ENCODE assay signal across 8 mouse cellular contexts in the genomic region with DNA sequence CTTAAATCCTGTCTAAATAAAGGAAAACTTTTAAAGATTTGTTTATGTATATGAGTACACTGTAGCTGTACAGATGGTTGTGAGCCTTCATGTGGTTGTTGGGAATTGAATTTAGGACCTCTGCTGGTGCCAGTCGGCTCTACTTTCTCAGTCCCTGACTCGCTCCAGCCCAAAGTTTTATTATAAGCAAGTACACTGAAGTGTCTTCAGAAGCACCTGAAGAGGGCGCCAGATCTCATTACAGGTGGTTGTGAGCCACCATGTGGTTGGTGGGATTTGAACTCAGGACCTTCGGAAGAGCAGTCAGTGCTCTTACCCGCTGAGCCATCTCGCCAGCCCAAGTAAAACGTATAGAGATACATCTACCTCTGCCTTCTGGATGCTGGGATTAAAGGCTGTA. TPM values are rescaled to one million over a fixed set of nuclear protein-coding genes. Genes with fewer than 3 reads are reported as not detected.
A peak's percentile ranks its signal among the peaks of the same experiment; 100 is the strongest.
DNase-seq lines count a peak whose midpoint lies in the region; ATAC-seq and TF ChIP-seq lines count a peak whose summit lies in the region.
"Not testable (repeated sequence)": the region's sequence is repeated elsewhere in the genome, so short reads cannot be mapped to it uniquely, and the experiment has no call there.

No protein-coding gene starts in this region.

- H3K27me3 ChIP-seq in CH12.LX (replicated peaks); embryonic facial prominence, embryonic 14.5 days (replicated peaks; ENCODE audit: control insufficient read depth, insufficient read depth, low read length); lung, embryonic 15.5 days; small intestine, adult 2 months (ENCODE audit: control insufficient read depth, insufficient read depth, low read length): not testable (repeated sequence)

- not testable (repeated sequence) for H3K4me3 ChIP-seq in CH12.LX (replicated peaks in 1 of 3; ENCODE audit: low read depth in 2 of 3, low read length in 2 of 3, poor library complexity in 1 of 3); embryonic facial prominence, embryonic 14.5 days (ENCODE audit: low read depth, low read length); left cerebral cortex, adult 2 months; lung, embryonic 15.5 days; small intestine, adult 2 months (ENCODE audit: low read depth, low read length)

- H3K79me2 ChIP-seq in CH12.LX (replicated peaks; ENCODE audit: control insufficient read depth, extremely low read depth, insufficient read depth, poor library complexity, severe bottlenecking): peaks cover 53% of the 10 kb centered on the region

- not testable (repeated sequence) for ATAC-seq in embryonic facial prominence, embryonic 14.5 days (ENCODE audit: low read depth); lung, embryonic 15.5 days (ENCODE audit: borderline replicate concordance, extremely low read depth, low FRiP score, low TSS enrichment)

- TF ChIP-seq POLR2A in CH12.LX (IDR thresholded peaks at IDR 0.05; ENCODE audit: low read depth, low read length); small intestine, adult 2 months (IDR thresholded peaks at IDR 0.05; ENCODE audit: low read depth, low read length): not testable (repeated sequence)

- TF ChIP-seq EP300 in CH12.LX (IDR thresholded peaks at IDR 0.05; ENCODE audit: low read length): not testable (repeated sequence)

- H3K4me1 ChIP-seq in CH12.LX (ENCODE audit: control insufficient read depth in 1 of 2, insufficient read depth in 2 of 2): peaks cover 2 to 45% of the 10 kb centered on the region in 2 experiments; a peak in 3 of 4 replicates
- peaks cover 16% of the 10 kb centered on the region for H3K4me1 ChIP-seq in embryonic facial prominence, embryonic 14.5 days (ENCODE audit: control insufficient read depth, insufficient read depth, low read length)
- peaks cover 18% of the 10 kb centered on the region for H3K4me1 ChIP-seq in lung, embryonic 15.5 days
- H3K4me1 ChIP-seq in small intestine, adult 2 months (ENCODE audit: control insufficient read depth, insufficient read depth, insufficient read length, low read length): not testable (repeated sequence)

- 72% methylated on average over 7 of the region's 7 CpGs for WGBS in embryonic facial prominence, embryonic 14.5 days
- WGBS in lung, embryonic 15.5 days: 67% methylated on average over 7 of the region's 7 CpGs
- 73% methylated on average over 7 of the region's 7 CpGs for WGBS in small intestine, adult 2 months

- in situ Hi-C loops in CH12.LX (cut with MboI; ENCODE audit: low pct_ligation_motif_present, low pct_unique_long_range_greater_than_20kb, low sequenced_read_pairs): not testable (repeated sequence)

- TF ChIP-seq CTCF in CH12.LX (conservative IDR thresholded peaks at IDR 0.05 in 1 of 2, IDR thresholded peaks at IDR 0.05 in 1 of 2; ENCODE audit: low read depth in 2 of 2, low read length in 2 of 2): peak; percentile 26 to 57; a peak in 2 of 4 replicates
- TF ChIP-seq CTCF in left cerebral cortex, adult 2 months (IDR thresholded peaks at IDR 0.05): peak; percentile 27; the same call in 1 of the 2 replicates
- TF ChIP-seq CTCF in small intestine, adult 2 months (IDR thresholded peaks at IDR 0.05; ENCODE audit: extremely low read depth, insufficient read length, insufficient replicate concordance, low read depth, low read length): peak; percentile 27; the same call in 1 of the 2 replicates

- intact Hi-C loops in left cerebral cortex, adult 2 months (cut with DNase I): not testable (repeated sequence)

- dilution Hi-C loops in CH12.LX (cut with MboI; ENCODE audit: extremely low pct_ligation_motif_present, extremely low pct_unique_long_range_greater_than_20kb, low sequenced_read_pairs): not testable (repeated sequence)

- not testable (repeated sequence) for H3K4me2 ChIP-seq in CH12.LX (ENCODE audit: insufficient read depth, low read depth, poor library complexity, severe bottlenecking); embryonic facial prominence, embryonic 14.5 days (ENCODE audit: low read depth, low read length); lung, embryonic 15.5 days

- H3K9me3 ChIP-seq in CH12.LX (replicated peaks; ENCODE audit: low read length); embryonic facial prominence, embryonic 14.5 days (ENCODE audit: control insufficient read depth, low read length); lung, embryonic 15.5 days: not testable (repeated sequence)

- TF ChIP-seq RAD21 in CH12.LX (IDR thresholded peaks at IDR 0.05; ENCODE audit: low read depth, low read length): not testable (repeated sequence)

- H3K9ac ChIP-seq in CH12.LX (ENCODE audit: insufficient read depth, low read depth); embryonic facial prominence, embryonic 14.5 days (ENCODE audit: low read depth, low read length); lung, embryonic 15.5 days: not testable (repeated sequence)

- peak; percentile 74 for DNase-seq in CH12.LX (ENCODE audit: extremely low read depth)
- DNase-seq in brain, adult 2 months (ENCODE audit: low read depth, low spot score): peak; percentile 30
- not testable (repeated sequence) for DNase-seq in embryonic facial prominence, embryonic 14.5 days (ENCODE audit: low spot score); left cerebral cortex, adult 2 months (ENCODE audit: extremely low spot score in 1 of 2, low spot score in 2 of 2)
- peak; percentile 12 for DNase-seq in heart, postnatal 4 days
- DNase-seq in thymus, postnatal 25 days: peak; percentile 25

- H3K27ac ChIP-seq in CH12.LX (ENCODE audit: insufficient read depth, low read depth): peak overlapping the region; percentile 64
- H3K27ac ChIP-seq in embryonic facial prominence, embryonic 14.5 days (replicated peaks; ENCODE audit: low read depth, low read length): peak overlapping the region; percentile 58; the same call in 1 of the 2 replicates
- peak overlapping the region; percentile 62; the same call in 1 of the 2 replicates for H3K27ac ChIP-seq in left cerebral cortex, adult 2 months
- peak overlapping the region; percentile 56; the same call in 1 of the 2 replicates for H3K27ac ChIP-seq in lung, embryonic 15.5 days
- not testable (repeated sequence) for H3K27ac ChIP-seq in small intestine, adult 2 months (ENCODE audit: insufficient read depth, low read depth, low read length)

- H3K36me3 ChIP-seq in CH12.LX (replicated peaks in 1 of 2; ENCODE audit: control insufficient read depth in 1 of 2, insufficient read depth in 1 of 2, low read length in 1 of 2): peaks cover 11 to 24% of the 10 kb centered on the region in 2 experiments
- H3K36me3 ChIP-seq in embryonic facial prominence, embryonic 14.5 days (ENCODE audit: control insufficient read depth, insufficient read depth, low read length): peaks cover 14% of the 10 kb centered on the region
- H3K36me3 ChIP-seq in lung, embryonic 15.5 days; small intestine, adult 2 months (ENCODE audit: control insufficient read depth, insufficient read depth, low read length): not testable (repeated sequence)

RNA-seq across cellular contexts. Expression of gene Tor1aip1, which starts 3.7 kb away (rescaled TPM):
- total RNA-seq in CH12.LX (2012; rRNA removed) (19.1 and 26.3 TPM in 2 replicates), CH12.LX (2014; rRNA removed) (37.9 and 44.1 TPM in 2 replicates)
- polyA plus RNA-seq in CH12.LX (2012; ENCODE audit: insufficient read length, low read depth): 39.3 and 39.8 TPM in 2 replicates
- polyA plus RNA-seq in embryonic facial prominence, embryonic 14.5 days (2014; fragmentation: Nextera tagmentation; extraction: Ambion mirVana): 44.0 and 44.8 TPM in 2 replicates
- total RNA-seq in heart, postnatal 4 days (2021): 10 to 100 TPM; 55.1 to 56.3 TPM
- total RNA-seq in left cerebral cortex, adult 2 months (2021): 10 to 100 TPM; 28.5 to 31.2 TPM
- polyA plus RNA-seq in lung, embryonic 15.5 days (2015; fragmentation: Nextera tagmentation; extraction: Ambion mirVana): 43.6 and 50.9 TPM in 2 replicates
- polyA plus RNA-seq in small intestine, adult 2 months (2012; rRNA removed): 7.5 and 11.9 TPM in 2 replicates

RNA-seq across cellular contexts. Expression of gene Tor1aip2, which starts 4.8 kb away (rescaled TPM):
- total RNA-seq in CH12.LX (2012; rRNA removed): 28.7 and 34.5 TPM in 2 replicates
- 66.3 and 69.5 TPM in 2 replicates for total RNA-seq in CH12.LX (2014; rRNA removed)
- polyA plus RNA-seq in CH12.LX (2012; ENCODE audit: insufficient read length, low read depth): 62.7 and 62.8 TPM in 2 replicates
- 113 and 121 TPM in 2 replicates for polyA plus RNA-seq in embryonic facial prominence, embryonic 14.5 days (2014; fragmentation: Nextera tagmentation; extraction: Ambion mirVana)
- total RNA-seq in heart, postnatal 4 days (2021): 10 to 100 TPM; 65.9 to 66.6 TPM
- 10 to 100 TPM; 45.2 to 47.9 TPM for total RNA-seq in left cerebral cortex, adult 2 months (2021)
- polyA plus RNA-seq in lung, embryonic 15.5 days (2015; fragmentation: Nextera tagmentation; extraction: Ambion mirVana): 105 and 110 TPM in 2 replicates
- 48.6 and 104 TPM in 2 replicates for polyA plus RNA-seq in small intestine, adult 2 months (2012; rRNA removed)
